Mouse (Mus musculus) limb, embryonic 14.5 days (tissue): ENCODE measurements around the gene Ces1b. TPM values are rescaled to one million over a fixed set of nuclear protein-coding genes. Genes with fewer than 3 reads are reported as not detected.

Source experiments
- ATAC-seq: fragments of 200-750 bp; cut with Nextera tagmentation; 2 replicates; pipeline ENCODE4 v1.8.0; 2017; ENCODE audit warnings: low read depth, moderate number of reproducible peaks, moderate TSS enrichment; ENCODE audit not compliant: low FRiP score
- DNase-seq: peaks from one replicate; pipeline ENCODE4 v3.0.0-alpha.2; 2015; ENCODE audit warnings: low spot score
- H3K27ac ChIP-seq: fragments of 300-500 bp; sonication (generic); replicated peaks from 2 replicates; pipeline ENCODE4 v1.5.1; 2014; ENCODE audit warnings: low read depth, mild to moderate bottlenecking, low read length, moderate library complexity, mixed read lengths
- H3K27me3 ChIP-seq: fragments of 300-500 bp; sonication (generic); 2 replicates; pipeline ENCODE4 v1.6.1; 2014; ENCODE audit warnings: low read length, mixed read lengths; ENCODE audit not compliant: control insufficient read depth, insufficient read depth
- H3K36me3 ChIP-seq: fragments of 300-500 bp; sonication (generic); 2 replicates; pipeline ENCODE4 v1.6.1; 2014; ENCODE audit warnings: mild to moderate bottlenecking, low read length, moderate library complexity, mixed read lengths; ENCODE audit not compliant: control insufficient read depth, insufficient read depth
- H3K4me1 ChIP-seq: fragments of 300-500 bp; sonication (generic); 2 replicates; pipeline ENCODE4 v1.6.1; 2014; ENCODE audit warnings: antibody characterized with exemption, low read length, mixed read lengths; ENCODE audit not compliant: control insufficient read depth, insufficient read depth
- H3K4me2 ChIP-seq: fragments of 300-500 bp; sonication (generic); replicated peaks from 2 replicates; pipeline ENCODE4 v1.6.1; 2014; ENCODE audit warnings: low read depth, mild to moderate bottlenecking, low read length, moderate library complexity; ENCODE audit not compliant: severe bottlenecking
- H3K4me3 ChIP-seq: fragments of 300-500 bp; sonication (generic); replicated peaks from 2 replicates; pipeline ENCODE4 v1.5.1; 2014; ENCODE audit warnings: low read length
- H3K9ac ChIP-seq: fragments of 300-500 bp; sonication (generic); 2 replicates; pipeline ENCODE4 v1.6.1; 2014; ENCODE audit warnings: mild to moderate bottlenecking, low read depth, low read length, moderate library complexity; ENCODE audit not compliant: severe bottlenecking
- H3K9me3 ChIP-seq: fragments of 300-500 bp; sonication (generic); 2 replicates; pipeline ENCODE4 v1.6.1; 2016; ENCODE audit warnings: low read length; ENCODE audit not compliant: control insufficient read depth
- POLR2A ChIP-seq: fragments of 200-500 bp; IDR thresholded peaks from 2 replicates; pipeline ENCODE4 v1.8.0; 2012; ENCODE audit warnings: inconsistent platforms, mild to moderate bottlenecking, moderate library complexity, borderline replicate concordance; ENCODE audit not compliant: insufficient read depth, insufficient read length; ENCODE audit errors: extremely low read depth
- WGBS: fragments of 180-500 bp; shearing (Covaris S2); extraction: QIAGEN DNeasy Blood & Tissue Kit; methylation state at CpG from one replicate; pipeline ENCODE4 v1.1.7; 2014; 5-methylcytosine and 5-hydroxymethylcytosine counted together
- polyA plus RNA-seq, 2 experiments: library from polyadenylated mRNA; depleted of rRNA in 1 of 2; stranded (reverse) in 1 of 2; unstranded in 1 of 2; fragments of >200 nt; fragmentation: Nextera tagmentation in 1 of 2; extraction: Ambion mirVana in 1 of 2; gene quantifications; 2 replicates each; pipeline versions ENCODE4 v1.2.1 to v1.2.3; 2012 to 2014

The Ces1b gene
- not detected in 2 replicates for polyA plus RNA-seq (2012; rRNA removed)
- polyA plus RNA-seq (2014; fragmentation: Nextera tagmentation; extraction: Ambion mirVana) = not detected in 2 replicates

GRCm38 (mm10) chr8:93079887-93080286 is at the start of gene Ces1b:
Gene Ces1b (minus strand): TSS chr8:93080017.
- Histone ChIP-seq H3K27me3 (no peaks in the 10 kb centered on the region), H3K9me3 (no peaks in the 10 kb centered on the region), H3K27ac (no peak within 1 kb of the TSS), H3K4me3 (no peak within 1 kb of the TSS), H3K4me1 (no peaks in the 10 kb centered on the region), H3K4me2 (no peak within 1 kb of the TSS), H3K36me3 (no peaks in the 10 kb centered on the region), H3K9ac (no peak within 1 kb of the TSS)
- DNase-seq = no peak
- 72% methylated on average over 2 of the region's 2 CpGs for WGBS
- TF ChIP-seq POLR2A = no peak
- no peak for ATAC-seq

- no peaks in the 10 kb centered on the region for H3K9me3 ChIP-seq
- H3K27me3 ChIP-seq = no peaks in the 10 kb centered on the region
- DNase-seq (no peak), ATAC-seq (no peak)
- H3K9ac ChIP-seq = no peak overlapping the region
- H3K4me2 ChIP-seq = no peak overlapping the region
- H3K27ac ChIP-seq = no peak overlapping the region
- no peaks in the 10 kb centered on the region for H3K36me3 ChIP-seq
- H3K4me1 ChIP-seq = no peaks in the 10 kb centered on the region
- 87% methylated on average over 2 of the region's 2 CpGs for WGBS
- H3K4me3 ChIP-seq = no peak overlapping the region
- TF ChIP-seq POLR2A = no peak
Observed at GRCm38 (mm10) chr8:93126476-93126875, 46.7 kb upstream of the Ces1b start.

GRCm38 (mm10) chr8:93122005-93122404 is 42.2 kb upstream of the Ces1b start:
- Histone ChIP-seq H3K4me1 (no peaks in the 10 kb centered on the region), H3K27ac (no peak overlapping the region), H3K27me3 (no peaks in the 10 kb centered on the region), H3K36me3 (no peaks in the 10 kb centered on the region), H3K9me3 (no peaks in the 10 kb centered on the region), H3K4me3 (no peak overlapping the region), H3K9ac (no peak overlapping the region), H3K4me2 (no peak overlapping the region)
- DNase-seq (no peak), ATAC-seq (no peak)
- TF ChIP-seq POLR2A = no peak
- WGBS = 92% methylated on average over 1 of the region's 1 CpGs

GRCm38 (mm10) chr8:93095376-93095775 is 15.6 kb upstream of the Ces1b start:
- ATAC-seq = no peak
- no peak overlapping the region for H3K4me3 ChIP-seq
- no peaks in the 10 kb centered on the region for H3K9me3 ChIP-seq
- H3K9ac ChIP-seq = no peak overlapping the region
- H3K4me1 ChIP-seq = no peaks in the 10 kb centered on the region
- H3K27me3 ChIP-seq = no peaks in the 10 kb centered on the region
- no peak overlapping the region for H3K4me2 ChIP-seq
- peak; percentile 66 for DNase-seq
- H3K36me3 ChIP-seq = no peaks in the 10 kb centered on the region
- TF ChIP-seq POLR2A = no peak
- H3K27ac ChIP-seq = no peak overlapping the region

- TF ChIP-seq POLR2A = no peak
- Histone ChIP-seq H3K36me3 (no peaks in the 10 kb centered on the region), H3K9ac (no peak overlapping the region), H3K4me2 (no peak overlapping the region), H3K27ac (no peak overlapping the region), H3K4me1 (no peaks in the 10 kb centered on the region), H3K9me3 (no peaks in the 10 kb centered on the region), H3K4me3 (no peak overlapping the region), H3K27me3 (no peaks in the 10 kb centered on the region)
- ATAC-seq = no peak
- WGBS = 45% methylated on average over 1 of the region's 1 CpGs
- DNase-seq = no peak
Observed at GRCm38 (mm10) chr8:93091324-93091723, 11.5 kb upstream of the Ces1b start.

- Histone ChIP-seq H3K9me3 (no peaks in the 10 kb centered on the region), H3K4me2 (peak overlapping the region; percentile 31), H3K9ac (0 out of 2 replicates have a peak overlapping the region, but pooled peaks have one; percentile 2), H3K4me1 (no peaks in the 10 kb centered on the region), H3K36me3 (no peaks in the 10 kb centered on the region), H3K27ac (no peak overlapping the region), H3K4me3 (no peak overlapping the region), H3K27me3 (no peaks in the 10 kb centered on the region)
- DNase-seq (peak; percentile 37), ATAC-seq (peak; percentile 85)
- TF ChIP-seq POLR2A = no peak
- 3% methylated on average over 2 of the region's 2 CpGs for WGBS
Observed at GRCm38 (mm10) chr8:93088686-93089122, 8.9 kb upstream of the Ces1b start.
